Mouse (Mus musculus) urinary bladder, postnatal 4 days (tissue): ENCODE results near the gene B230219D22Rik.
"Not testable (repeated sequence)": the region's sequence is repeated elsewhere in the genome, so short reads cannot be mapped to it uniquely, and the experiment has no call there.

Experiments used
- DNase-seq, 2 experiments: peaks; one replicate each; pipeline ENCODE4 v3.0.0; 2021 to 2022; ENCODE audit warnings: low spot score in 2 of 2

The B230219D22Rik gene

GRCm38 (mm10) chr13:55692535-55693242, at the start of gene B230219D22Rik:
B230219D22Rik (plus strand) TSS chr13:55693124.
- peak; percentile 88 to 89 for DNase-seq

- DNase-seq: no peak
Observed at GRCm38 (mm10) chr13:55644525-55644924, 48.4 kb upstream of the B230219D22Rik start.

GRCm38 (mm10) chr13:55650098-55650497, 42.8 kb upstream of the B230219D22Rik start:
- DNase-seq: no peak

GRCm38 (mm10) chr13:55650980-55651379, 41.9 kb upstream of the B230219D22Rik start:
- no peak for DNase-seq

GRCm38 (mm10) chr13:55668550-55668949, 24.4 kb upstream of the B230219D22Rik start:
- DNase-seq: no peak

GRCm38 (mm10) chr13:55672711-55673110, 20.2 kb upstream of the B230219D22Rik start:
- no peak for DNase-seq

GRCm38 (mm10) chr13:55677364-55677763, 15.6 kb upstream of the B230219D22Rik start:
- no peak for DNase-seq

- DNase-seq: no peak
Observed at GRCm38 (mm10) chr13:55682201-55682600, 10.7 kb upstream of the B230219D22Rik start.

- DNase-seq: no peak
Observed at GRCm38 (mm10) chr13:55683581-55683980, 9.3 kb upstream of the B230219D22Rik start.

GRCm38 (mm10) chr13:55686107-55686633, 6.8 kb upstream of the B230219D22Rik start:
- no peak for DNase-seq

GRCm38 (mm10) chr13:55687927-55688602, 4.9 kb upstream of the B230219D22Rik start:
- no peak for DNase-seq

- DNase-seq: no peak
Observed at GRCm38 (mm10) chr13:55693243-55693721, 358 bp downstream of the B230219D22Rik start.

- DNase-seq: no peak
Observed at GRCm38 (mm10) chr13:55694110-55694509, 1.2 kb downstream of the B230219D22Rik start.

- not testable (repeated sequence) for DNase-seq
Observed at GRCm38 (mm10) chr13:55695989-55696388, 3.1 kb downstream of the B230219D22Rik start.

GRCm38 (mm10) chr13:55704301-55704700, 11.4 kb downstream of the B230219D22Rik start:
- DNase-seq: no peak

- DNase-seq: no peak
Observed at GRCm38 (mm10) chr13:55712846-55713245, 19.9 kb downstream of the B230219D22Rik start.

GRCm38 (mm10) chr13:55714501-55715166, 21.7 kb downstream of the B230219D22Rik start, which contains the start of gene Txndc15:
Txndc15 (plus strand) TSS chr13:55714650.
- peak; percentile 84 to 88 for DNase-seq

- no peak for DNase-seq
Observed at GRCm38 (mm10) chr13:55715167-55715512, 22.2 kb downstream of the B230219D22Rik start.

GRCm38 (mm10) chr13:55715908-55716510, 23.1 kb downstream of the B230219D22Rik start:
- no peak for DNase-seq

GRCm38 (mm10) chr13:55721516-55721915, 28.6 kb downstream of the B230219D22Rik start:
- no peak for DNase-seq

- DNase-seq: no peak
Observed at GRCm38 (mm10) chr13:55721995-55722394, 29.1 kb downstream of the B230219D22Rik start.
